Mouse (Mus musculus): ENCODE results near the gene Rer1. TPM values are rescaled to one million over a fixed set of nuclear protein-coding genes. Genes with fewer than 3 reads are reported as not detected.

The Rer1 gene
- total RNA-seq (2021): 10 to 100 TPM; 76.1 to 78.4 TPM

DNA sequence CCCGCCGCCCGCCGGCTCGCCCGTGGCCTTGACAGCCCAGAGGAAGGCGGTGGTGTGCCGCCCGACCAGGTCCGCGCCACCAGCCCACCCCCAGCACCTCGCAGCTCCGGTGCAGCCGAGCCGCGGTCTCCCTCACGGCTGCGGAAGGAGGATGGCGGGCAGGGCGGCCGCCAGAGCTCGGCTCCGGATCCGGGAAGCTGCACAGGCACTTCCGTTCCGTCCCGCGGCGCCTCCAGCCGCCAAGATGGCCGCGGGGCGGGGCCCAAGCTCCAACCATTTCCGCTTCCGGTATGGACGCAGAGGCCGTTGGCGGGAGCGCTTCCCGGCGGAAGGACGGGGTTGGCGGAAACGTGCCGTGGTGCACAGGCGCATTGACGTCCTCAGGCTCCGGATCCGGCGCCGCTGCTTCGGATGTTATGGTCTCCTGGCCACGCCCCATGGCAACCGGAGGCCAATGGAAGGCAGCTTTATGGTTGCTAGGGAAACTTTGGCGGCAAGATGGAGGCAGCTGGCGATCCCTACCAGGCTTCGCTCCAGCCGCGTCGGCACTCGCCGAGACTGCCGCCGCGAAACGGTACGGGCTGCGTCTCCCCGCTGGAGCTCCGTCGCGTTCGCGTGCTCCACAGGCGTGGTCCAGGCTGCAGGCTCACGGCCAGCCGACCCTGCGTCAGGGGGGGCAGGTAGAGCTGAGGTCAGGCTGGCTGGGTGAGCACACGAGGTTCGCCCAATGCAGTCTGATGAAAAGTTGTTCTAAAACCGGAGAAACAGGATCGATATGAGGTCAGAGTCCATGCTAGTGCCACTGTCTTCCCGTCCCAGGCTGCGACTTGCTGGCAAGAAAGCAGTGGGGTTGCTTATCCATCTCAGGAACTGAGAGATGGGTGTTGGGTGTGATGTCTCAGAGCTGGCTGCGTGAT lies at the start of gene Rer1, which contains the start of gene Morn1:
TSS of gene Rer1 (minus strand) at position 275 of the 917 bp plus-strand sequence.
TSS of gene Morn1 (plus strand) at position 470 of the 917 bp plus-strand sequence.
- DNase-seq: peak; percentile 100

DNA sequence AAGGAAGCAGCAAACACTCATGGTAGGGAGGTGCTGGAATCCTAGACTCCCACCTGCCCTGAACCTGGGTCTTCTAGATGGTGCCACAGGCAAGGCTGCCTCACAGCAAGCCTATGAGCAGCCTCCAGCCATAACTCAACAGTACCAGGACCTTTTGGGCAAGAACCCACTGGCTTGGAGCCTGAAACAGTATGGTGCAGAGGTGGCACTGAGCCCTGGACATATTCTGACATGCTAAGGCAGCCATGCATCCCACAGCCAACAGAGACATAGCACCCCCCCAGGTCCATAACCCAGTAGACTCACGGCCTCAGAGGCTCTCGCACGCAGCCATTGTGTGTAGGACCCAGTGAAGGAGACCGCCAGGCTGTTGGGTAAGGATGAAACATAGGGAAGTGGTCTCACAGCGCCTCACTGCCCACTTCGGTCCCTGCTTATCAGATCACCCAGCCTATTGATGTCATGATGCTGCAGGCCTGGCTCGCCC lies 48.5 kb upstream of the Rer1 start:
- DNase-seq: no peak

DNA sequence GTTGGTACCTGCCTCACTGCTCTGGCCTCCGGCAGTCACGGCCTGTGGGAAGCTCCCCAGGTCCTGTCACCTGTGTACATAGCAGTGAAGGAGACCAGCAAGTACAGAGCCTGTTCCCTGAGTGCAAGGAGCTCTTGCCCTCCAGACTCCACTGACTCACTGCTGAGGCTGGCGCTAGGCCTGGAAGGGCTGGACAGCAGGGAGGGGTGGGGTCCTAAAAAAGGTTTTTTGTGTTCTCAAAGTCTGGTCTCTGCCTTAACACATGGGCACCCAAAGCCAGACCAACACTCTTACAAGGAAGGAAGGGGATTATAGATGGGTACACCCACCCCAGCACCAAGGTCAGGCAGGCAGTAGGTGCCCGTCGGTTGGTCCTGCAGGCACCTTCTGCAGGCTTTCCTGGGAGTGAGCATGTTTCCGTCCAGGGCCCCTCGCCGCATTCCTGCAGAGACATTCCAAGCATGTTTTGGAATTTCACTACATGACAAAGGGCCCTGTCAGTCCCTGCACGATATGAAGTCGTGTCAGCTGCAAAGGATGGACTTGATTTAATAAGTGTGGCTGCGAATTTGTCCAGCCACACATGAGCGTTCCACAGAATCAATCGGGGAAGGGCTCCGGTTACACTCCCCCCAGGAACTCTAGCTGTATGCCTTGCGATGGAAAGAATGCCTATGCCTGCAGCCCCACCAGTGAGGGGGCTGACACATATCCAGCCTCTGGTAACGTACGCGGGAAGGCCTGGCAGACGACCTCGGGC lies 47.7 kb upstream of the Rer1 start:
- DNase-seq: peak; percentile 56

DNA sequence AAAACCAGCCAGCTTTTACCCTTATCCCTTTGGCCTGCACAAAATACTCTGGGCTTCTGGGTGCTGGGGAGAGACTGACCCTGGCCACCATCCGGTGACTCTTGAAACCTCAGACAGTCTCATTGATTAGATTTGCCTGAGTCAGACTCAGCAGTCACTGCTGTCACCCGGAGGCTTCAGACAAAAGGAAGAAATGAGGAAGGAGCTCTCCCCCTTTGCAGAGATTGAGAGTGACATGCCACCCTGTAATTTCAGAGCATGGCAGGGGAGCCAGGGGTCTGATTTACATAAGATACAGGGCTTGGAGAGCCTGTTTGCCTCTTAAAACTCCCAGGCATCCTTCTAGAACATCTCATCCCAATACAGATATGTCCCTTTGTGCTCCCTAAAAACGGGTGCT lies 47.0 kb upstream of the Rer1 start:
- no peak for DNase-seq

DNA sequence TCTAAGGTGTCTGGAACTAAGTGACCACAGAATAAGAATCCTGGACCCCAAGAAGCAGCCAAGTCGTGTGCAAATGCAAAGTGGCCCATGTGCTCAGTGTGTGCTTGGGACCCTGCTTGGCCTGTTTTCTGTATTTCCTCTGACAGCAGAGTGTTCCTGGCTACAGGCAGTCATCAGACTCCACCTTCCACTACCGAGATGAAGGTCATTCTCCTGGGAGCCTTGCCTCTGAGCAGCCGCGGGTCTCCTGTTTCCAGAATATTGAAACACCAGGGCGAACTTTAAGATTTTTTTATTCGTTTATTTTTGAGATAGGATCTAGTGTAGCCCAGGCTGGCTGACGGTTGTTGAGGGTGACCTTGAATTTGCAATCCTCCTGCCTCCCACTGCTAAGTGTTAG lies 44.4 kb upstream of the Rer1 start:
- no peak for DNase-seq

DNA sequence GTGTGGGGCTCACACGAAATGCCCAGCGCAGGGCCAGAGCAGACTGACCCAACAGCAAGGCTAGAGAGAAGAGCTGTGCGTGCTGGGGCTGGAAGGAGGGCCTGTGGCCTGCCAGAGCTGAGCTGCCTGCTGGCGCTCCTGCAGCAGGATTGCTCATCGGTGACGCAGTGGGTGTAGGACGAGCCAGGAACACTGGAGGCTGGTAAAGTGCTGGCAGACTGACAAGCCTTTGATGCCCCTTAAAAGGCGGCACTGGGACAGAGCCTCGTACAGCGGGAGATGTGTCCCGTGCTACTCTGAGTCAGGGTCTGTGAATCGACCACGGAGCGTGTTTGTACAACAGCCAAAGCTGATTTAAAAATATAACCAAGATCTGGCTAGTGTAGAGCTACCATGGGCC lies 43.8 kb upstream of the Rer1 start:
- DNase-seq: peak; percentile 92

DNA sequence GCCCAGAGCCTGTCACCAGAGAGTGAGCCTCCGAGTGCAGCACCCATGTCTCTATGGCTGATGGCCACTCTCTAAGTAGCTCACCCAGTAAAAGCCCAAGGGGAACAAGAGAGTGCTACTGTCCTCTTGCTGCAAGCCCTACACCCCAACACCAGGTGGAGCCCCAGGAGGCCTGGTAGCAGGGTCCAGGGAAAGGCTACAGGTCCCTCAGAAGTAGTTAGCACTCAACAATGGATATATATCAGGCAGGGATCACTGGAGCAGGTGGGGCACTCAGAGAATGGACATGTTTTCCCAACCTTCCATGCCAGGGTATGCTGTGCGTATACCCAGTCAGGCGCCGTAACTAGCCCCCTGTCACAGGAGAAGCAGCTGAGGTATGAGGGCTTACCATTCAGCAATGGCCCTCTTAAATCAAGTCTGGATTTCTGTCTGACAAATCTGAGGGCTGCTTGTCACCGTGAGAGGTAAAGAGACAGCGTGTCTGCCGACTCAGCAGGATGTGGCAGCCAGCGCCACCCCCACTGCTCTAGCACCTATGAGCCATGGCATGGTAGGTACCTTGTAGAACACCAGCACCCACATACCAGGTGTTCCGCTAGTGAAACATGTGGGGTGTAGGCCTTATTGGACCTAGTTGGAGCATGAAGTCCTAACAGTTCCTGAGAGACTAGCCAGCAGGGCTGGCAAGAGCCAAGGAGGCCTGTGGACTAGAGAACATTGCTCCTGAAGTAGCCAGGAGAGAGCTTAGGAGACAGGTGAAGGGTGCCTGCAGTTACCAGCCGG lies 43.1 kb upstream of the Rer1 start:
- peak; percentile 62 for DNase-seq

DNA sequence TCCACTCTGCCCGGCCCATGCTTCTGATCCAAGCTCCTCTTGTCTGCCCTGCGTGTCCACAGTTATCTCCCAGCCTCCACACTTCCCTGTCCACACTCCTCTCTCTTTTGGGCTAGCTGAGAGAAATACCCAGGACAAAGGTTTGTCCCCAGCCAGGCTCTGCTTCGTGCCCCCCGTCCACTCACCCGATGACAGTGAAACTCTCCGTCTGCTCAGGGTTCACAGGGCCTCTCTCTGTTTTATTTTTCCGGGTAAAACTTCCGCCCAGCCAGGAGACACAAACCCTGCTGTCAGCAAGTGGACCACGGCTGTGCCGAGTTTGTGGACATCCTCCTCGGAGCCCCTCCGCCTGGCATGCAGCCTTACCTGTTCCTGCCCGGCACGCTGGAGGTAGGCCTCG lies 42.2 kb upstream of the Rer1 start:
- no peak for DNase-seq

DNA sequence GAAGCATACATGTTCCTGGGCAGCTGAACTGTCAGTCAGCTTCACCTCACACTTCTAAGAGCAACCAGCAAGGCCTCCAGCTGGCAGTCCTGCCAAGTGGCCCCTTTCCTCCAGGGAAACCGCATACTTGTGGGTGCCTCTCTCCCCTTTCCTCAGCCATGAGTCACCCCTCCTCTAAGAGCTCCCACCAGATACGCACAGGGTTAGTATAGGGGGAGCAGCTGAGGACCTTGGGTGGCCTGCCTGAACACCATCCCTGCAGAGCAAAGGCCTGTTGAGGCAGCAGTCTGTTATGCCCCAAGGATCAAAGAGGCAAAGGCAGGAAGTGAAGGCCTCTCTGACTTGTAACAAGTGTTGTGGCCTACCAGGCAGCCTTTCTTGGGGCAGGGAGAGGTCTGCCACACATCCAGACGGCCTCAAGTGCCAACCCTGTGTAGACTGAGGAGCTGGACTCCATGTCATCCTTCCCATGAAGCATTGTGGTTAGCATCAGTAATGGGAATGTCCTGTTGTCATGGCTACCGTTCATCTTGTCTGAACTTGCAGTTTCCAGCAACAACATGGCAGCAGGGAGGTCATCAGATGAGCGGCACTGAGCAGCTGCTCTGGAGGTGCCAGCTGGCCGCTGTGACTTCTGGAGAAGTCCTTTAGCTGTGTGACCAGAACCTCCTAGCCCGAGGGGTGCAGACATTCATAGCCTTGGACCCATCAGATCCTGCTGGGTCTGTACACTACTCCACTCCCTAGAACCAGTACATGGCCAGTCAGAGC lies 40.6 kb upstream of the Rer1 start:
- peak; percentile 47 for DNase-seq

DNA sequence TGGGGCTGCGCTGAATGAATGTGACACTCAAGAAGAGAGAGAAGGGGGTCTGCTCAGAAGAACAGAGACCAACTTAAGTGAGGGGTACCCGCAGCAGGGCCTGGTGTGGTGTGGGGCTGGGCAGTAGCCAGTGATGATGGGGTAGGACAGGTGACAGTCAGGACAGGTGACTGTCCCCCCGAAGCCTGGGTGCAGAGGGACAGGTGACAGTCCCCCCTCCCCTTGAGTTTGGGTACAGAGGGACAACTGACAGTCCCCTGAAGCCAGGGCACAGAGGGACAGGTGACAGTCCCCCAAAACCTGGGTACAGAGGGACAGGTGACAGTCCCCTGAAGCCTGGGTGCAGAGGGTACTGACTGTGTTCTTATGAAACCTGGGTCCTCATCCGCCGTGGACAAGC lies 40.0 kb upstream of the Rer1 start:
- DNase-seq: no peak

DNA sequence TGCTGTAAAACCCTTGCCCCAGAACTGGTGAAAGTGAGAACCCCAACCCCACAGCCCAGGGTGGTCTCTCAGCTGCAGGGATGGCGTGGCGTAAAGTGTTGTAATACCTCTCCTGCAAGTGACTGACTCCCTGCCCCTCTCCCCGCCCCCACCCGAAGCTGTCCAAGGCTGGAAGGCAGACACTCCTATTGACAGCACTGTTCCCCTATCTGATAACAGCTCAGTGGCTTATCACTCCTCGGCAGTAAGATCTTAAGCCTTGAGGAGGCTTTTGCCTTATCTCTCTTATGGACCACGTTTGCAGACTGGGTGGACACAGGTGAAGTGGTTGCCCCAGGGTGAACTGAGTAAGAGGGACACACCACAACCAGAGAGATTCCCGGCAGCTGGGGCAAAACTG lies 39.1 kb upstream of the Rer1 start:
- no peak for DNase-seq

DNA sequence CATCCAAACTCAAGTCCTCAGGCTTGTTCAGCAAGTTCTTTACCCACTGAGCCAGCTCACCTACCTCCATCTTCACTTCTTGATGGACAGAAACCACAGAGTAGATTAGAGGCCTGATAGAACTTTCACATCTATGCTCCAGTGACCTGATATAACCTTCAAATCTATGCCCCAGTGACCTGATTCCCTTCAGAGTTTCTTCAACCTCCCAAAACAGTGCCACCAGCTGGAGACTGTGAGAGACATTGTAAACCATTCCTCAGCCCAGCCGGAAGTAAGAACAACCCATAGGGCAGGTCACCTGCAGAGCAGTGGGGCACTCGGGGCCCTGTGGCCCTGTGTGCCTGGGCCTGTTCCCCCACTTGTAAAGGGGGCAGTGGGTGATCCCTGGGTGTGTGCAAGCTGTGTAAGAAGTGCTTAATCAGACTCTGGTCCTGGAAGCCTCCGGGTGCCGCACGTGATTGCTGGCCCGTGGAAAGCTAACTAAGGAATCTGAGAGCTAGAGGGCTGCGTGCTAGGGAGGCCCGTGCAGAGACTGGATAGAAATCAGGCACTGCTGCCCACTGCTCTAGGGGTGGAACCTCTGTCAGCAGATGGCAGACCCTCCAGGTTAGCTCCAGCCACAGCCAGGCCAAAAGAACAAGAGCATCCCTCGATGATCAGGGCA lies 37.8 kb upstream of the Rer1 start:
- no peak for DNase-seq

DNA sequence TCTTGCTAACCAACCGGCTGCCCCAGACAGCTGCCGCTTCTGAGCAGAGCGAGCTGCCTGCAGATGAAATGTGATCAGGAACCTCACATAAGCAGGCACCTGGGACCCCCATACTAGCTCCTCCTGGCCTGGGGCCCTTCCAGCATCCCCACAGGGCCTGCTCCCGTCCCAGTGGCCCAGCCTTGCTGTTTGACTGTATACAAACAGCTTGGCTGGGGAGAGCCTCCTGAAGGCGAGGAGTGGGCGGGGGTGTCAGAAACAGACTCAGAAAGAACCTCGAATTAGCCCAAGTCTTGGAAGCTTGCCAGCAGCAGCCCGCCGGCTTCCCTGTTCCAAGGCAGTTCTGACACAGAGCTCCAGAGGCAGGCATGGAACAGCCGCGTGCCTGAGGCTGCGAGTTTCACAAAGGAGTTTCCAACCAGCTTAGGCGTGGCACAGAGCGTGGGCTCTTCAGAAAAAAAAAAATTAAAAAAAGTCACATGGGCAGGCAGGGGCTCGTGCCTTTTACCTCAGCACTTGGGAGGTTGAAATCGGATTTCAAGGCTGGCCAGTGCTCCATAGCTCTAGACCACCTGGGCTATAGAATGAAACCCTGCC lies 36.4 kb upstream of the Rer1 start:
- peak; percentile 86 for DNase-seq

DNA sequence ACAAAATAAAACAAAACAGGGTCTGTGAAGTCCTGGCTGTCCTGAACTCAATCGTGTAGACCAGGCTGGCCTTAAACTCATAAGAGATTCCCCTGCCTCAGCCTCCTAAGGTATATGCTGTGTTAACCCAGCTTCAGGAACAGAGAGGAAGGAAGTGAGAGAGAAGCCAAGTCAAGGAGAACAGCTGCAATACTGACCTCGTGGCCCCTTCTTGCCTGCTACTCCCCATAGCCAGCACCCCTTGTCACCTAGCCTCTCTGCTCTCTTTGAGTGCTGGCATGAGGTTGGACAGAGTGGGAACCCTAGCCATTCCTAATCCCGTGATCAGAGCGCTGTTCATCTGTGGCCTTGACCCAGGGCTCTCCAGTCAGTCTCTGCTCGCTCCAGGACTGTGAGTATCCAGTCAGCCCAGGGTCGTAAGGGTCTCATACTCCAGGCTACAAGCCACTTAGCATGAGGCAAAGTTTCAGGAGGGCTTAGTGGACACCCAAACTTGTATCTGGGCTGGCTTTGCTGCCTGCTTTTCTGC lies 35.8 kb upstream of the Rer1 start:
- DNase-seq: no peak

DNA sequence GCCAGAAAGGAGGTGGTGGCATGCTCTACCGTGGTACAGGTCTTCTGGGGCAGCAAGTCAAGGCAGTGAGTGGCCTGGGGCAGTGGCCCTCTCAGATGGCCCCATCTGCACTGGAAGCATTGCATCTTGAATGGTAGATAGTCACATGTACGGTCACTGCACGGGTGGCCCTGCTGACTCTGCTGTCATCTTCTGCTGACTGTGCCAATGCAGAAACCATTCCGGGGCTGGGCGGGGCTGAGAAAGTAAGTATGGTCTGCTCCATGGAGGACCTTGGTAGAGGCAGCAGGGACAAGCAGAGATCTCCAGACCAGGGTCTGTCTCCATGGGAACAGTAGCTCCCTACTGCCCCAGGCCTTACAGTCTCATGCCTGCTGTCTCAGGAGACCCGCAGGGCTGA lies 35.0 kb upstream of the Rer1 start:
- DNase-seq: no peak

DNA sequence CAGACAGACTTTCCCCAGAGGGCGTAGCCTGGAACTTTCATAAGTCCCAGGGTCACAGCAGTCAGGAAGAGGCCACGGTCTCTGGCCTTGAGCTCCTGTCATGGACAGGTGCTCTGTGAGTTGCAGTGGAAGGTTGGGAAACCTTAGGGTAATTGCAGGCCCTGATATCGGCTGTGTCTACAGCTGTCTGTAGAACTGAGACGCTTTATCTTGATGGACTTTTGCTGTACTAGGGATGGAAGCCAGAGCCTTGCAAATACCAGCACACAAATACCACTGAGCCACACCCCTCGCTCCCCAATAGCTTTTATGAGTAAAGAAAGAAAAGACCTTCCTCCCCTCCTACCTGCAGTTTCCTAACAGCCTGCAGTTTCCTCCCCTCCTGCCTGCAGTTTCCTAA lies 34.4 kb upstream of the Rer1 start:
- DNase-seq: no peak

DNA sequence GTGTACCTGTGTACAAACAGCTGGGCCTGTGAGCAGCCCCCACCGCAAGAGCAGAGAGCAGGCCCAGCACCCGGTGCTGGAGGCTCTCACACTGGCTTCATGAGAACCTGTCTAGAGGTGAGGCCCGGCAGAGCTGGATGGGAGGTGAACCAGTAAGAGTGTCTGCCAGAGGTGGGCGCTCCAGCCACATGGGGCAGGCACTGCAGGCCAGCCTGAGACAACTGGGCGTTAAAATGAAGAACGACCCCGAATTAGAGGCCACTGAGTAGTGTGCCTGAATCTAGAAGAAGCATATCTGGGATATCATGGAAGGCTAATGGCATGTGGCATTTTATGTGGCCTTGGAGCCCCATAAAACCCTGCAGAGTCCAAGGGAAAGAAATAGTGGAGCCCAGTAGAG lies 33.9 kb upstream of the Rer1 start:
- DNase-seq: no peak

DNA sequence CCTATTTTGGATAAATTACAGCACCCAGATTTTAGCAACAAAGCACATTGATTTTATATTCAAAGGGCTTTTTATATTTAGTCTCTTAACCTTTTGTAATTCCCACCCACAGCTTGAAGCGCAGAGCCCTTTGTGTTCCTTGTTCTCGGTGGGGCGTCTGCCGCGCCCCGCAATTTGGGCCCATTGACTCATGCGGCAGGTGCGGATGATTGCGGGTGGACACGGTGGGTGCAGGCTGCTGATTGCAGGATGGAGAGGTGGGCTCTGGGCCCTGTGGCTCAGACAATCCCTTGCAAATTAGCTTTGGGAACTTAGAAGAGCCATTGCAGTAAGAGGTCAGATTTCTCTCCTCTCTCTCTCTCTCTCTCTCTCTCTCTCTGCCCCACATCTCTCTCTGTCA lies 32.1 kb upstream of the Rer1 start:
- no peak for DNase-seq

DNA sequence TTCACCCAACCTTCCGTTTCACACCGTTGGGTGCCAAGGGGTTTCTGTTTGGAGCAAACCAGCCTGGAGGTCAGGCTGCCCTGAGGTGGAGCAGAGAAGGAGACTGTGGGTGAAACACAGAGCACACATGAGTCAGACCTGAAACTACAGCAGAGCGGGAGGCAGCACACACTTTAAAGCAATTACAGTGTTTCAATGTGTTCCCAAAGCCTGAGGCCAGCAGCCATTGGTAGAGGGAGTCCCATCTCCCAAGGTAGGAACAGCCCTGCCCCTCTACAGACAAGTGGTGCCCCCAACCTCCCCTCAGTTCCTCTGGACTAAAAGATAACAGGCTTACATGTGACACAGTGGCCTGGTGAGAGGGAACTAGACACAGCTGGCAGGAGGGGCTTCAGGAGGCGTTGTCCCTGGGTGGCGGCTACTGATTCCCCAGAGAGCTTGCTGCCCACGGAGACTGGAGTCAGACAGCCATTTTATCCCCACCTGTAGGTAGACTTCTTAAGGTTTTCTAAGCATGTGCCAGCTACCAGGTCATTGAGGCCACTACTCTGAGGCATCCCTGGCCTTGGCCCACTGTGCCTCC lies 31.3 kb upstream of the Rer1 start:
- DNase-seq: no peak

DNA sequence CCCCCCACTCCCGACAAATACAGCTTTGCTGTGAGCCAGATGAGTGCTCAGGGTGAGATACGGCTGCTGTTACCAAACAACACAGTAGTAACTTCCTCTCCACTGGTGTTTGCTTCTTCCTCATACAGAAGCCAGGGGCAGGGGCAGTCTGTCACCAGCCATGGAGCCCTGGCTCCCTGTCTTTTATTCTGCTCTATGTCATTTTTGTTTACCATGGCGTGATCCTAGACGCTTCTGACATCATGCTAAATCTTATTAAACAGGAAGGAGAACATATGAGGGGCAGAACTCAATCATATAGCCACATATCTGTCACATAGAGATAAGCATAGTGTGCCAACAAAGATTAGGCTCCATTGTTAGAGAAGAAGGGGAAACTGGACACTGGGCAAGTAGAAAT lies 30.4 kb upstream of the Rer1 start:
- DNase-seq: no peak
